Mouse (Mus musculus) heart, embryonic 12.5 days (tissue): ENCODE data around the gene Edem2. TPM values are rescaled to one million over a fixed set of nuclear protein-coding genes. Genes with fewer than 3 reads are reported as not detected.
"Not testable (repeated sequence)": the region's sequence is repeated elsewhere in the genome, so short reads cannot be mapped to it uniquely, and the experiment has no call there.

ENCODE experiments used
- ATAC-seq: fragments of 200-750 bp; cut with Nextera tagmentation; 2 replicates; pipeline ENCODE4 v1.8.0; 2017; ENCODE audit warnings: moderate TSS enrichment, moderate library complexity; ENCODE audit not compliant: insufficient number of reproducible peaks, low FRiP score
- H3K27ac ChIP-seq: fragments of 300-500 bp; sonication (generic); 2 replicates; pipeline ENCODE4 v1.5.1; 2016; ENCODE audit warnings: mild to moderate bottlenecking, moderate library complexity; ENCODE audit not compliant: poor library complexity, severe bottlenecking
- H3K27me3 ChIP-seq: fragments of 300-500 bp; sonication (generic); replicated peaks from 2 replicates; pipeline ENCODE4 v1.6.1; 2016; ENCODE audit warnings: mild to moderate bottlenecking, moderate library complexity
- H3K36me3 ChIP-seq: fragments of 300-500 bp; sonication (generic); 2 replicates; pipeline ENCODE4 v1.6.1; 2016; ENCODE audit warnings: mild to moderate bottlenecking, moderate library complexity
- H3K4me1 ChIP-seq: fragments of 300-500 bp; sonication (generic); replicated peaks from 2 replicates; pipeline ENCODE4 v1.6.1; 2016; ENCODE audit warnings: mild to moderate bottlenecking
- H3K4me2 ChIP-seq: fragments of 300-500 bp; sonication (generic); 2 replicates; pipeline ENCODE4 v1.6.1; 2016; ENCODE audit warnings: mild to moderate bottlenecking, moderate library complexity
- H3K4me3 ChIP-seq: fragments of 300-500 bp; sonication (generic); 2 replicates; pipeline ENCODE4 v1.5.1; 2016; ENCODE audit warnings: mild to moderate bottlenecking
- H3K9ac ChIP-seq: fragments of 300-500 bp; sonication (generic); 2 replicates; pipeline ENCODE4 v1.6.1; 2016; ENCODE audit warnings: mild to moderate bottlenecking, moderate library complexity
- H3K9me3 ChIP-seq: fragments of 300-500 bp; sonication (generic); replicated peaks from 2 replicates; pipeline ENCODE4 v1.6.1; 2016; ENCODE audit warnings: mild to moderate bottlenecking, moderate library complexity
- WGBS: fragments of 180-500 bp; shearing (Covaris S2); methylation state at CpG from one replicate; pipeline ENCODE4 v1.1.7; 2016; 5-methylcytosine and 5-hydroxymethylcytosine counted together
- polyA plus RNA-seq: library from polyadenylated mRNA; unstranded; fragments of >200 nt; fragmentation: Nextera tagmentation; extraction: Ambion mirVana; gene quantifications from 2 replicates; pipeline ENCODE4 v1.2.1, GENCODE M21; 2016

The Edem2 gene
- polyA plus RNA-seq, 1 experiment from 2014 or later: 26.7 TPM

DNA sequence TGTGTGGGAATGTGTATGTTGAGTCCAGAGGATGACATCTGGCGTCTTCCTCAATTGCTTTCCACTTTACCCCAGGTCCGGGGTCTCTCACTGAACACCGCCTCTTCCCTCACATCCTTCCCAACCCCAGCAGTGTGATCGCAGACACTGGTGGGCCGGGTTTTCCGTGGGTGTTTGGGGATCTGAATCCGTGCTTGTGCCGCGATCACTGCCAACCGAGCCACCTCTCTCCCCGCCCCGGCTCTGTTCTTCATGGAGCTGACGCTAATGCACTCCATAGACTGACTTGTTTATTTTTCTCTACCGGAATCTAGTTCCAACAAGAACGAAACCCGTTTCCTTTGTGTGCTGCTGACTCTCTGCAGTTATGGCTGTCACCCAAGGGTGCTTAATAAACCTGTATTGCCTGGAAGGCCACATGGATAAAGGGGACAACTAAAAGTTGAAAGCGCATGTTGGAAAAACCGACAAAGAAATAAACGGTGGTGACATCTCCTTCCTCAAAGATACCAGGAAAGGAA, 27.8 kb downstream of the Edem2 start:
- no peak overlapping the region for H3K9ac ChIP-seq
- WGBS: 82% methylated on average over 19 of the region's 19 CpGs

DNA sequence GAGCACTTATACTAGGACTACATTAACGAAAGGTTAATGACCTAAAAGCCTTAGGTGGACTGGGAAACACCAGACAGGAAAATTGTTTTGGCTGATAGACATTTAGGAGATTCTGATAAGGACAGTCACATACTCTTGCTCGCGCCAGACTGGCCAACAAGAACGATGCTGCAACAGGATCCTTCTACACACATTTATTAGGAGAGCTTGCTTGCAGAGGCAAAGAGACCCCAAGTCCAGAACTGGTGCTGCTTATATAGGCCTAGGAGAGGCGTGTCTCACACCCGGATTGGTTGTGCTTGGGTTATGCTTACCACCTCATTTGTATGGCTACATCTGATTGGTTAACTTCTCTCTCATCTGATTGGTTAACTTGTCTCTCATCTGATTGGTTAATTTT, 30.8 kb downstream of the Edem2 start:
- not testable (repeated sequence) for H3K4me3 ChIP-seq, H3K9me3 ChIP-seq, H3K4me1 ChIP-seq, ATAC-seq, H3K27ac ChIP-seq, H3K27me3 ChIP-seq, H3K4me2 ChIP-seq, H3K9ac ChIP-seq
- peaks cover 21% of the 10 kb centered on the region for H3K36me3 ChIP-seq
- 86% methylated on average over 6 of the region's 6 CpGs for WGBS

More for the DNA sequence above, 27.8 kb downstream of the Edem2 start:
- H3K27me3 ChIP-seq: no peaks in the 10 kb centered on the region
- H3K4me2 ChIP-seq: no peak overlapping the region
- no peaks in the 10 kb centered on the region for H3K9me3 ChIP-seq
- H3K4me3 ChIP-seq: no peak overlapping the region
- H3K4me1 ChIP-seq: peaks cover 8% of the 10 kb centered on the region; the same call in 1 of the 2 replicates
- no peak for ATAC-seq
- H3K36me3 ChIP-seq: peaks cover 37% of the 10 kb centered on the region
- H3K27ac ChIP-seq: no peak overlapping the region

DNA sequence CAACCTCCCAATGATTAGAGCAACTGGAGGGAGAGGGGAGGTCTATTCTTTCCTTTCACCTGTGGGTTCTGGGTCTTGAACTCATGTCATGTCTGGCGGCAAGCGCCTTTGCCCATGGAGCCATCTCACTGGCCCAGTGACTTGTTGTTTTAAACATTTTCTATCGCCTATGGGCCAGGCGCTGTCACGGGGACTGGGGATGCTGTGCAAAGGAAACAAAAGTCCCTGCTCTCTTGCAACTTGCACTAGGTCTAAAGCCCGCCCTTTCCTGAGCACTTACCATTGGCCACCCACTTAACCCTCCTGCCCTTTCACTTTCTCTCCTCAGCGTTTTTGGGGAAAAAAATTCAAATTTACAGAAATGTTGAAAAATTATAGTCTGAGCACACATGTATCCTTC, 32.4 kb downstream of the Edem2 start:
- no peak for ATAC-seq
- H3K4me2 ChIP-seq: no peak overlapping the region
- no peaks in the 10 kb centered on the region for H3K27me3 ChIP-seq
- no peaks in the 10 kb centered on the region for H3K9me3 ChIP-seq
- H3K9ac ChIP-seq: no peak overlapping the region
- peaks cover 11% of the 10 kb centered on the region; the same call in 1 of the 2 replicates for H3K36me3 ChIP-seq
- 64% methylated on average over 7 of the region's 7 CpGs for WGBS
- H3K4me3 ChIP-seq: no peak overlapping the region
- H3K4me1 ChIP-seq: no peaks in the 10 kb centered on the region
- H3K27ac ChIP-seq: no peak overlapping the region

DNA sequence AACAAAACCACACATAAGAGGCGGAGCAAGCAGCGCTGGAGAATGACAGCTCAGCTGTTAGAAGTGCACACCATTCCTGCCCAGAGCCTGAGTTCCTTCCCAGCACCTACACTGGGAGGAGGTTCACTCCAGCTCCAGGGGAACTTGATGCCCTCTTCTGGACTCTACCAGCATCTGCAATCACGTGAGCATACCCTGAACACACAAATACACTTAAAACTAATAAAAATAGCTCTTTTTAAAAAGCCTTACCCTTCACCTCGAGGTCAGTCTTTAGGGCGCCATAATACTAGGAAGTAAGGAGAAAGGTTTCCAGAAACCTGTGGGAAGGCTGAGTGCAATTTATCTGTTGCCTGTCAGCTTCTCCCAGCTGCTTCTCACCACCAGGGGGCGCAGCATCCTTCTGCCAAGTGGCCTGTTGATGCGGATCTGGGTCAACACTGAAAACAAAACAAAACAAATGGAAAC, 33.1 kb downstream of the Edem2 start:
- ATAC-seq: no peak
- Histone ChIP-seq H3K36me3 (0 out of 2 replicates have a peak, but pooled peaks cover 4% of the 10 kb centered on the region), H3K27ac (no peak overlapping the region), H3K9ac (no peak overlapping the region), H3K4me2 (no peak overlapping the region), H3K9me3 (no peaks in the 10 kb centered on the region), H3K4me3 (no peak overlapping the region), H3K27me3 (no peaks in the 10 kb centered on the region), H3K4me1 (peaks cover 3% of the 10 kb centered on the region)
- WGBS: 12% methylated on average over 7 of the region's 7 CpGs

DNA sequence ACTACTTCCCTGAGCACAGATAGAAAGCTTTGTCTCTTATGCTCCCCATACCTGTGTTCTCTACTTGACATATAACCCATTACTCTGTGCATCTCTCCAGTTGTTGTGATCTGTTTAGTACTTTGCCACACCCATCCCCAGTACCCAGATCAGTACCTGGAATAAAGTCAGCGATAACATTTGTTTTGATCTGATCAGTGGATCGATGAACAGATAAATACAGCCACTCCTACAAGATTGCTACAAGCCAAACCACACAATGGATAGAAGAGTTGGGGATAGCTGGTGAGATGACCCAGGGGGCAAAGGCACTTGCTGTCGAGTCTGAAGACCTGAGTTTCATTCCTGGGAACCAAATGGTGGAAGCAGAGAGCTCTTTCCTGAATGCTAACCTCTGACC, 34.0 kb downstream of the Edem2 start:
- 69% methylated on average over 3 of the region's 3 CpGs for WGBS
- ATAC-seq: no peak
- Histone ChIP-seq H3K4me1 (peaks cover 11% of the 10 kb centered on the region), H3K4me2 (no peak overlapping the region), H3K9ac (no peak overlapping the region), H3K9me3 (no peaks in the 10 kb centered on the region), H3K27ac (no peak overlapping the region), H3K27me3 (no peaks in the 10 kb centered on the region), H3K36me3 (no peaks in the 10 kb centered on the region), H3K4me3 (no peak overlapping the region)

DNA sequence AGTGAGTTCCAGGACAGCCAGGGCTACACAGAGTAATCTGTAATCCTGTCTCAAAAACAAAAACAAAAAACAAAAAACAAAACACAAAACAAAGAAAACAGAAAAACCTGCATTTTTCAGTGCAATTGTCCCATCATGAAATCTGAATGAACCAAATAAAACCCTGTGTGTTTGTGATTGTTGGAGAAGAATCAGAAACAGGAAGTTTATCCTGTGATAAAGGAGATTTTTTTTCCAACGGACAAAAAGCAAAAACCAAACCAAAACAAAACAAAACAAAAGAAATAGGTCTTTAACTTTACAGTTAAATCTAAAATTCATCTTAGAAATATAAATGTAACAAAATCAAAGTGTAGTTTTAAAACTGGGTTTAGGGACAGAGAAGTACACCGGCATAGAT, 34.7 kb downstream of the Edem2 start:
- no peaks in the 10 kb centered on the region for H3K27me3 ChIP-seq
- H3K4me1 ChIP-seq: peaks cover 13% of the 10 kb centered on the region
- ATAC-seq: no peak
- H3K4me3 ChIP-seq: no peak overlapping the region
- no peak overlapping the region for H3K4me2 ChIP-seq
- no peaks in the 10 kb centered on the region for H3K36me3 ChIP-seq
- H3K9ac ChIP-seq: no peak overlapping the region
- WGBS: 62% methylated on average over 2 of the region's 2 CpGs
- H3K9me3 ChIP-seq: no peaks in the 10 kb centered on the region
- H3K27ac ChIP-seq: no peak overlapping the region

DNA sequence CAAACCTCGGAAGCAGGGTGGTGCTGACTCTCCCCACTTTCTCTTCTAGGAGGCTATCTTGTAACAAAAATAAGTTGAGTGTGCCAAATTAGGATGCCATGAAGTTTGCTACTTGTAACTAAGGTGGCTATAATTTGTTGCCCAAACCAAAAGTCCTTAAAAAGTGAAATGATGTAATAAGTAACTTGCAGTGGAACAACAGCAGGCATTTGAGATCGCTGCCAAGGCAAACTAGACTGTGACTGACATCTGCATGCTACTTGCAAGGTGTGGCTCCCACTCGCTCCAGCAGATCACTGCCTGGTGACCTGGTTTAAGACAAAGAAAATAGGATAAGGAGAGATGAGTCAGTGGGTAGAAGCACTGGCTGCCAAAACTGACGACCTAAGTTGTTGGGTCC, 36.1 kb downstream of the Edem2 start:
- Histone ChIP-seq H3K9ac (no peak overlapping the region), H3K36me3 (no peaks in the 10 kb centered on the region), H3K27ac (no peak overlapping the region), H3K4me1 (peaks cover 13% of the 10 kb centered on the region), H3K4me3 (no peak overlapping the region), H3K9me3 (no peaks in the 10 kb centered on the region), H3K4me2 (no peak overlapping the region), H3K27me3 (no peaks in the 10 kb centered on the region)
- no peak for ATAC-seq
- 75% methylated on average over 4 of the region's 4 CpGs for WGBS

DNA sequence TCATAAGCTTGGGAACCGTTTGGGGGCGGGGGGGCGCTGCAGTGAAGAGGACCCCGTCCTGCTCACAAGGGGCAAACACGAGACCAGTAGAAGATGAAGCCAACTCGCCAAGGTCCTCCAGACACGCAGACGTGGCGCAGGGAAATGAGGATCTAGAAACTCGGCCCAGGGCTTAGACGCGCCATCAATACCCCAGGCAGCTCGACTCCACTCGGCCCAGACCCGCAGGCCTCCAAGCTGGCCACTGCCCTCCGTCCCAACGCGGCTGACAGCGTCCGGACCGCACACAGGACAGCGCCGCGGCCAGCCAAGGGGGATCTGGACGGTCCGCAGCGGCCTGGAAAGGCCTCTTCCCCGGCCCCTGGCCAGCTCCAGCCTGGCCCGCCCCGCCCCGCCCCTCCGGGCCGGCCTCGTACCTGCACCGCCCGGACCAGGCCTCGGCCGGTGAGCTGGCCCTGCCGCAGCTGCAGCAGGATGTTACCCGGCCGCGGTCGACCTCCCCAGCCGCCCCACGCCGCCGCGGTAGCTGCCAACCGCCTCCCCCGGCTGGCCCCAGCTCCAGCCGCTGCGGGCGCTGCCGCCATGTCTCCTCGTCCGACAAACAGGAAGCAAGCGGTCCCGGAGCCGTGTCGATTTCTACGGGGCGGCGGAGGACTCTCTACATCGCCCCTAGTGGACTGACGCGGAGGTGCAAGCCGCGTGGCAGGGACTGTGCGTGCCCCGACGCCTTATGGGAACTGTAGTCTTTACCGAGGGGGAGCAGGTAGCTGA, 37.4 kb downstream of the Edem2 start, which contains the start of gene Trpc4ap:
TSS of gene Trpc4ap (minus strand) at position 662 of the 771 bp plus-strand sequence.
- Histone ChIP-seq H3K4me2 (peak within 1 kb of the TSS; percentile 83), H3K4me1 (peaks cover 13% of the 10 kb centered on the region), H3K4me3 (peak within 1 kb of the TSS; percentile 75), H3K27me3 (no peaks in the 10 kb centered on the region), H3K9me3 (no peaks in the 10 kb centered on the region), H3K27ac (peak within 1 kb of the TSS; percentile 80), H3K9ac (peak within 1 kb of the TSS; percentile 91), H3K36me3 (peaks cover 6% of the 10 kb centered on the region)
- under 1% methylated on average over 71 of the region's 72 CpGs for WGBS
- ATAC-seq: peak; percentile 96

DNA sequence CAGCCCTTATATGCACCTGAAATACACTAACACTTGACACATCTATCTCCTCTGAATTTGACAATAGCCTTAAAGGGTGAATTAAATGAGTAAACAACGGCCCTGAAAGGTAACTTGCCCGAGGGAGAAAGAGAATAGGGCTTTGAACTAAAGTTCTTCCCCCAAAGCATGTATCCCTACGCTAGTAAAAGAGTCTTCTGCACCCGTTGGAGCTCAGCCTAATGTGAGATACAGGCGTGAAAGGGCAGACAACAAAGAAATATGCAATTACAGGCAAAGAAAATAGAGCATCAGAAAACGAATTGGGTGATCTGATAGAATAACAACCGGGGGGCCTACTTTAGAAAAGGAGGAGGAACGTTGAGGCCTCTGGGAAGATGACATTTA, 37.9 kb downstream of the Edem2 start:
- Histone ChIP-seq H3K9ac (peak overlapping the region; percentile 91), H3K4me2 (peak overlapping the region; percentile 83), H3K36me3 (peaks cover 8% of the 10 kb centered on the region), H3K4me3 (peak overlapping the region; percentile 75), H3K4me1 (peaks cover 16% of the 10 kb centered on the region), H3K9me3 (no peaks in the 10 kb centered on the region), H3K27ac (peak overlapping the region; percentile 80), H3K27me3 (no peaks in the 10 kb centered on the region)
- no peak for ATAC-seq
- 5% methylated on average over 8 of the region's 8 CpGs for WGBS

DNA sequence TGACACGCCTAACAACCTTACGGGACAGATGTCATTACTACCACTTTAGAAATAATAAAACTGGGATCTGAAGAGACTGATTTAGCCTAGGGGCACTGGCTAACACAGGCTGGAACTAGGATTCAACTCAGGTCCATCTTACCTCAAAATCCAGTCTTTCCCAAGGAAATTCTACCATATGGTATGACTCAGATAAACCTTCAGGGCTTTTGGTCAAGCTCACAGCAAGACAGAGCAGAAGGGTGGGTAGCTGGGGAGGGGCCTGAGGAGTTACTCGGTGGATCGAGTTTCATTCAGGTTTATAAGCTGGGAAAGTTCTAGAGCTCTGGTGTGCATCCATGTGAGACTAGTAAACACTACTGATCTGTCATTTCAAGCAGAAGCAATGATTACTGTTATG, 40.1 kb downstream of the Edem2 start:
- H3K4me1 ChIP-seq: peaks cover 16% of the 10 kb centered on the region
- H3K27ac ChIP-seq: no peak overlapping the region
- H3K9me3 ChIP-seq: no peaks in the 10 kb centered on the region
- H3K4me2 ChIP-seq: no peak overlapping the region
- H3K27me3 ChIP-seq: no peaks in the 10 kb centered on the region
- WGBS: 74% methylated on average over 4 of the region's 4 CpGs
- H3K9ac ChIP-seq: no peak overlapping the region
- ATAC-seq: no peak
- H3K4me3 ChIP-seq: no peak overlapping the region
- H3K36me3 ChIP-seq: peaks cover 15% of the 10 kb centered on the region

DNA sequence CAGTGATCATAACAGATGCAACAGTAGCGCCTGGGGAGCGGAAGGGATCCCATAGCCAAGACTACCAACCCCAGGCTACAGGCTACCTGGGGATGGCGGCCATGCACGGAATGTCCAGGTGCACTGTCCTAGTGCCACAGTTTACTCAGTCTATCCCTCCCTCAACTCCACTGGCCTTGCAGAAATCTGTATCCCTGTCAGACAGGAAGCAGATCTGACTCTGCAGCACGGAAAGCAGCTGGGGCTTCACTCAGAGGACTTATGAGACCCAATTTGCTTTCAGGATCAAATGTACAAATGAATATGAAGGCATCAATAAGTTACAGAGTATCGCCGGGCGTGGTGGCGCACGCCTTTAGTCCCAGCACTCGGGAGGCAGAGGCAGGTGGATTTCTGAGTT, 41.5 kb downstream of the Edem2 start:
- H3K4me2 ChIP-seq: no peak overlapping the region
- peaks cover 16% of the 10 kb centered on the region for H3K4me1 ChIP-seq
- ATAC-seq: no peak
- no peaks in the 10 kb centered on the region for H3K9me3 ChIP-seq
- WGBS: 92% methylated on average over 11 of the region's 11 CpGs
- H3K9ac ChIP-seq: no peak overlapping the region
- H3K27ac ChIP-seq: no peak overlapping the region
- no peaks in the 10 kb centered on the region for H3K27me3 ChIP-seq
- H3K4me3 ChIP-seq: no peak overlapping the region
- peaks cover 15% of the 10 kb centered on the region for H3K36me3 ChIP-seq
